Mouse (Mus musculus): ENCODE results near the gene Col4a3bp. TPM values are rescaled to one million over a fixed set of nuclear protein-coding genes. Genes with fewer than 3 reads are reported as not detected.
"Not testable (repeated sequence)": the region's sequence is repeated elsewhere in the genome, so short reads cannot be mapped to it uniquely, and the experiment has no call there.

Col4a3bp gene
- polyA plus RNA-seq, 1 experiment from 2014 or later = 7.3 TPM

DNA sequence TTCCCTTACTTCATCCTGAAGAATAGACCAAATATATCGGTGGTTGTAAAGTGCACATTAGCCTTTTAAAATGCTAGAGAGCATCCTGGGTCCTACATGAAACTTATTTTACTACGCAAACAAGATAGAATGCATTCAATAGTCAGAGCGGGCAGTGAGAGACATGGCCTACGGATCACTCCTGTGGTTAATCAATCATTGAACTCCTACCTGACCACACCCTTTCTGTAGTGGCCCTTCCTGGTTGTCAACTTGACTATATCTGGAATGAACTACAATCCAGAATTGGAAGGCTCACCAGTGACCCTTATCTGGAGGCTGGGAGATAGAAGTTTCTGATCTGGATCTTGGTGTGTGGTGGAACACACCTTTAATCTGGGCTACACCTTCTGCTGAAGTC lies 120.7 kb downstream of the Col4a3bp start:
- H3K36me3 ChIP-seq (replicated peaks) = peaks cover 99% of the 10 kb centered on the region
- WGBS = 94% methylated on average over 4 of the region's 4 CpGs
- H3K4me3 ChIP-seq = not testable (repeated sequence)

DNA sequence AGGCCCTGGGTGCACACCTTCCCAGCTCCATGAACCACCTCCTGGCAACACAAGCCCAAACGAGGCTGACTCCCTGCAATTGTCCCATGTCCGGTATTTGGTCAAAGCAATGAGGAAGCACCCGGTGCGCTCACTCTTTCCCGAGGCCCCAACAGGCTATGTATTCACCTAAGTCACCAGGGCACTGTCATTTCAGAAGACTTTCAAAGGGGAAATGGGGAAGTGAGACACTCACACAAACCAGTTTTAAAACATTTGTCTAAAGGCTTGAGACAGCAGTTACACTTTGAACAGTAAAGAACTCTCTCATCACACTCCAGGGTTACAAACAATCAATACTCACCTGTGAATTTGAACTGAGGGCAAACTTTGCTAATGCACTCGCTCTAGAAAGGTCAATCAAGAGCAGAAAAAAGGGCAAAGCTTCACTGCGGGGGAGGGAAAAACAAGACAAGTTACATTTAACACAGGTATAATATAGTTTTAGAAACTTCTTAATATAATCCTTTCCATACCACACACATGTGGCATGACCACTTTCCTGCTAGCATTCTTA lies 122.1 kb downstream of the Col4a3bp start:
- DNase-seq (ENCODE audit: low spot score) = no peak
- 94% methylated on average over 7 of the region's 7 CpGs for WGBS
- H3K36me3 ChIP-seq (replicated peaks) = peaks cover 86% of the 10 kb centered on the region

More for the DNA sequence above, 120.7 kb downstream of the Col4a3bp start:
- H3K4me1 ChIP-seq = peaks cover 12% of the 10 kb centered on the region
- H3K9me3 ChIP-seq; DNase-seq (ENCODE audit: low spot score); H3K27me3 ChIP-seq (replicated peaks; ENCODE audit: low read depth, poor library complexity, severe bottlenecking); H3K27ac ChIP-seq (replicated peaks): not testable (repeated sequence)

DNA sequence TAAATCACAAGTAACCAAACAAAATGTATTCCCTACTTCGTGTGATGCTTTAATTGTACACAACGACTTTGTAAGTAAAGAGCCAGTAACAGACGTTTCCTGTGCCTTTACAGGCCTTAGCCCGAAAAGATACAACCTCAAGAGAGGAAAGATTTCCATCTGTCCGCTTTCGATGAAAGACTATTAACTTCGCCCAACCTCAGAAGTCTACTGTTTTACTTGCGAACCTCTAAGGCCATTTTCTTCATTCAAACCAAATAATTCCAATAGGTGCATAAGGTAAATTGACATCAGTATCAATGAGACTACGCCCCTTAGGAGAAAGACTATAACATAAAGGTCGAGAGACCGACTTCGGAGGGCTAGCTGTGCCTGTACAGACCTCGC lies 127.6 kb downstream of the Col4a3bp start:
- peaks cover 33% of the 10 kb centered on the region for H3K4me1 ChIP-seq
- WGBS = 7% methylated on average over 13 of the region's 13 CpGs
- H3K9me3 ChIP-seq = no peaks in the 10 kb centered on the region
- peak overlapping the region; percentile 99 for H3K27ac ChIP-seq (replicated peaks)
- DNase-seq (ENCODE audit: low spot score) = no peak
- H3K4me3 ChIP-seq = peak overlapping the region; percentile 96
- H3K27me3 ChIP-seq (replicated peaks; ENCODE audit: low read depth, poor library complexity, severe bottlenecking) = no peaks in the 10 kb centered on the region
- peaks cover 31% of the 10 kb centered on the region for H3K36me3 ChIP-seq (replicated peaks)

More for the DNA sequence above, 122.1 kb downstream of the Col4a3bp start:
- Histone ChIP-seq H3K4me3 (no peak overlapping the region), H3K27me3 (replicated peaks; ENCODE audit: low read depth, poor library complexity, severe bottlenecking) (no peaks in the 10 kb centered on the region), H3K27ac (replicated peaks) (no peak overlapping the region), H3K4me1 (peaks cover 26% of the 10 kb centered on the region), H3K9me3 (no peaks in the 10 kb centered on the region)

GRCm38 (mm10) chr13:96670406-96671077 lies 128.1 kb downstream of the Col4a3bp start, which contains the start of gene Hmgcr:
Gene Hmgcr (minus strand): TSS chr13:96670936.
- Histone ChIP-seq H3K36me3 (replicated peaks) (peaks cover 25% of the 10 kb centered on the region), H3K27me3 (replicated peaks; ENCODE audit: low read depth, poor library complexity, severe bottlenecking) (no peaks in the 10 kb centered on the region), H3K27ac (replicated peaks) (peak within 1 kb of the TSS; percentile 99), H3K9me3 (no peaks in the 10 kb centered on the region), H3K4me3 (peak within 1 kb of the TSS; percentile 96), H3K4me1 (peaks cover 33% of the 10 kb centered on the region)
- DNase-seq (ENCODE audit: low spot score) = peak; percentile 99
- WGBS = under 1% methylated on average over 70 of the region's 70 CpGs

GRCm38 (mm10) chr13:96671078-96671905 lies 128.9 kb downstream of the Col4a3bp start:
- Histone ChIP-seq H3K27me3 (replicated peaks; ENCODE audit: low read depth, poor library complexity, severe bottlenecking) (no peaks in the 10 kb centered on the region), H3K4me1 (peaks cover 33% of the 10 kb centered on the region), H3K27ac (replicated peaks) (peak overlapping the region; percentile 99), H3K36me3 (replicated peaks) (peaks cover 18% of the 10 kb centered on the region), H3K4me3 (peak overlapping the region; percentile 96), H3K9me3 (no peaks in the 10 kb centered on the region)
- WGBS = 16% methylated on average over 31 of the region's 31 CpGs
- no peak for DNase-seq (ENCODE audit: low spot score)

GRCm38 (mm10) chr13:96671906-96672234 lies 129.5 kb downstream of the Col4a3bp start:
- Histone ChIP-seq H3K27ac (replicated peaks) (peak overlapping the region; percentile 99), H3K9me3 (no peaks in the 10 kb centered on the region), H3K4me3 (no peak overlapping the region), H3K4me1 (peaks cover 33% of the 10 kb centered on the region), H3K27me3 (replicated peaks; ENCODE audit: low read depth, poor library complexity, severe bottlenecking) (no peaks in the 10 kb centered on the region), H3K36me3 (replicated peaks) (peaks cover 12% of the 10 kb centered on the region)
- WGBS = 93% methylated on average over 5 of the region's 5 CpGs
- DNase-seq (ENCODE audit: low spot score) = no peak

GRCm38 (mm10) chr13:96672276-96672675 lies 129.9 kb downstream of the Col4a3bp start:
- peaks cover 30% of the 10 kb centered on the region for H3K4me1 ChIP-seq
- H3K4me3 ChIP-seq = no peak overlapping the region
- DNase-seq (ENCODE audit: low spot score) = no peak
- peaks cover 8% of the 10 kb centered on the region for H3K36me3 ChIP-seq (replicated peaks)
- 81% methylated on average over 6 of the region's 6 CpGs for WGBS
- H3K9me3 ChIP-seq = no peaks in the 10 kb centered on the region
- H3K27me3 ChIP-seq (replicated peaks; ENCODE audit: low read depth, poor library complexity, severe bottlenecking) = no peaks in the 10 kb centered on the region
- no peak overlapping the region for H3K27ac ChIP-seq (replicated peaks)

- DNase-seq (ENCODE audit: low spot score) = no peak
- WGBS = 87% methylated on average over 7 of the region's 7 CpGs
- H3K9me3 ChIP-seq = no peaks in the 10 kb centered on the region
Observed at GRCm38 (mm10) chr13:96673817-96674216, 131.4 kb downstream of the Col4a3bp start.

DNA sequence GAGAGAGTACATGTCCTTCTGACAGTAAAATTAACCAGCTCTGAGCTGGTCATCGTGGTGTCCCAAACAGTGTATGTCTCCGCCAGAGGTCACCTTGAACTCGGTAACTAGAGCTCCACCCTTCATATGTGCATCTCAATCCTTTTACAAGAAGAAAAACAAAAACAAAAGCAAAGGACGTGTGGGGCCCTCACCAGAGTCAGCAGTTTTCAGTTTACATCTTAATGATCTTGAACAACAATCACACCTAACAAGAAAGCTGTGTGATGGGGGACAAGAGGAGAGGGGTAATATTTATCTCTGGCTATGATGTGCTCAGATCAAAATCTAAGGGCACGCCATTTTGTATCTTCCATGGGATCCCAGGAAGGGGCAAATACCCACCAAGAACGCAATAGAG lies 133.3 kb downstream of the Col4a3bp start:
- 83% methylated on average over 6 of the region's 6 CpGs for WGBS
- Histone ChIP-seq H3K4me1 (peaks cover 7% of the 10 kb centered on the region), H3K27me3 (replicated peaks; ENCODE audit: low read depth, poor library complexity, severe bottlenecking) (no peaks in the 10 kb centered on the region), H3K9me3 (no peaks in the 10 kb centered on the region), H3K27ac (replicated peaks) (no peak overlapping the region), H3K36me3 (replicated peaks) (no peaks in the 10 kb centered on the region), H3K4me3 (no peak overlapping the region)
- DNase-seq (ENCODE audit: low spot score) = no peak

More at GRCm38 (mm10) chr13:96673817-96674216, 131.4 kb downstream of the Col4a3bp start:
- Histone ChIP-seq H3K4me1 (peaks cover 14% of the 10 kb centered on the region), H3K4me3 (no peak overlapping the region), H3K27ac (replicated peaks) (no peak overlapping the region), H3K27me3 (replicated peaks; ENCODE audit: low read depth, poor library complexity, severe bottlenecking) (no peaks in the 10 kb centered on the region), H3K36me3 (replicated peaks) (no peaks in the 10 kb centered on the region)

DNA sequence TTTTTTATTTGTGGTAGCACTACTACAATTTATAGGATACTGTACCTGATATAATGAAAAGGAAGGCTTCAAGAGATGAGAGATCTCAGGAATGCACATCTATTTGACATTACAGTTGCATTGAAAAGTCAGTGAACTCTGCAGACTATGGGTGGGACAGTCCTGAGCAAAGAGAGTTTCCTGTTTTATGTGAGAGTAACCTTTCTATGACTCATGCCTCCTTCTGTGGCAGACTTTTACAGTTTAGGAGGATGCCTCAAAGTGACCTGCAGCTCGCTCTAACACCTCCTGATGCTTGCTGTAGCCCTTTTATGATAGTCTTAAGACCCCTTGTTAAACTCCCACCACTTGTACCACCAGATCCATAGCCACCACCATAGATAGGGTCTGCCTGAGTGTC lies 134.7 kb downstream of the Col4a3bp start:
- WGBS = 82% methylated on average over 1 of the region's 1 CpGs
- no peak for DNase-seq (ENCODE audit: low spot score)
- Histone ChIP-seq H3K36me3 (replicated peaks) (no peaks in the 10 kb centered on the region), H3K4me1 (no peaks in the 10 kb centered on the region), H3K27ac (replicated peaks) (no peak overlapping the region), H3K4me3 (no peak overlapping the region), H3K9me3 (no peaks in the 10 kb centered on the region), H3K27me3 (replicated peaks; ENCODE audit: low read depth, poor library complexity, severe bottlenecking) (no peaks in the 10 kb centered on the region)

- WGBS = 83% methylated on average over 6 of the region's 6 CpGs
- no peak overlapping the region for H3K27ac ChIP-seq (replicated peaks)
- no peaks in the 10 kb centered on the region for H3K9me3 ChIP-seq
- no peaks in the 10 kb centered on the region for H3K27me3 ChIP-seq (replicated peaks; ENCODE audit: low read depth, poor library complexity, severe bottlenecking)
- no peak overlapping the region for H3K4me3 ChIP-seq
- no peaks in the 10 kb centered on the region for H3K4me1 ChIP-seq
- DNase-seq (ENCODE audit: low spot score) = no peak
- no peaks in the 10 kb centered on the region for H3K36me3 ChIP-seq (replicated peaks)
Observed at GRCm38 (mm10) chr13:96678616-96679015, 136.2 kb downstream of the Col4a3bp start.

GRCm38 (mm10) chr13:96680163-96681087 lies 138.0 kb downstream of the Col4a3bp start:
- no peaks in the 10 kb centered on the region for H3K4me1 ChIP-seq
- no peaks in the 10 kb centered on the region for H3K36me3 ChIP-seq (replicated peaks)
- H3K9me3 ChIP-seq = no peaks in the 10 kb centered on the region
- H3K27ac ChIP-seq (replicated peaks) = no peak overlapping the region
- 89% methylated on average over 9 of the region's 9 CpGs for WGBS
- no peaks in the 10 kb centered on the region for H3K27me3 ChIP-seq (replicated peaks; ENCODE audit: low read depth, poor library complexity, severe bottlenecking)
- no peak overlapping the region for H3K4me3 ChIP-seq
- DNase-seq (ENCODE audit: low spot score) = no peak
